Mouse (Mus musculus): ENCODE data around the gene Lrrtm4. TPM values are rescaled to one million over a fixed set of nuclear protein-coding genes. Genes with fewer than 3 reads are reported as not detected.

Lrrtm4 gene
- polyA plus RNA-seq, 1 experiment from 2014 or later = 0.79 TPM

GRCm38 (mm10) chr6:80185489-80186113 is 166.9 kb downstream of the Lrrtm4 start:
- no peak overlapping the region for H3K4me3 ChIP-seq
- H3K27me3 ChIP-seq (ENCODE audit: low read depth, poor library complexity, severe bottlenecking) = no peaks in the 10 kb centered on the region
- no peaks in the 10 kb centered on the region for H3K9me3 ChIP-seq (replicated peaks)
- H3K27ac ChIP-seq (replicated peaks) = no peak overlapping the region
- DNase-seq (ENCODE audit: low spot score) = no peak
- WGBS = 57% methylated on average over 6 of the region's 6 CpGs
- no peaks in the 10 kb centered on the region for H3K36me3 ChIP-seq
- H3K4me1 ChIP-seq = peaks cover 8% of the 10 kb centered on the region

GRCm38 (mm10) chr6:80186791-80187190 is 168.1 kb downstream of the Lrrtm4 start:
- no peaks in the 10 kb centered on the region for H3K27me3 ChIP-seq (ENCODE audit: low read depth, poor library complexity, severe bottlenecking)
- no peak overlapping the region for H3K27ac ChIP-seq (replicated peaks)
- WGBS = 50% methylated on average over 1 of the region's 1 CpGs
- H3K4me1 ChIP-seq = peaks cover 8% of the 10 kb centered on the region
- no peak overlapping the region for H3K4me3 ChIP-seq
- no peaks in the 10 kb centered on the region for H3K9me3 ChIP-seq (replicated peaks)
- no peaks in the 10 kb centered on the region for H3K36me3 ChIP-seq
- no peak for DNase-seq (ENCODE audit: low spot score)

- 68% methylated on average over 2 of the region's 2 CpGs for WGBS
- H3K4me1 ChIP-seq = no peaks in the 10 kb centered on the region
- no peak for DNase-seq (ENCODE audit: low spot score)
- no peaks in the 10 kb centered on the region for H3K9me3 ChIP-seq (replicated peaks)
- no peak overlapping the region for H3K27ac ChIP-seq (replicated peaks)
- H3K36me3 ChIP-seq = no peaks in the 10 kb centered on the region
- no peak overlapping the region for H3K4me3 ChIP-seq
- H3K27me3 ChIP-seq (ENCODE audit: low read depth, poor library complexity, severe bottlenecking) = no peaks in the 10 kb centered on the region
Observed at GRCm38 (mm10) chr6:80209476-80209875, 190.8 kb downstream of the Lrrtm4 start.

DNA sequence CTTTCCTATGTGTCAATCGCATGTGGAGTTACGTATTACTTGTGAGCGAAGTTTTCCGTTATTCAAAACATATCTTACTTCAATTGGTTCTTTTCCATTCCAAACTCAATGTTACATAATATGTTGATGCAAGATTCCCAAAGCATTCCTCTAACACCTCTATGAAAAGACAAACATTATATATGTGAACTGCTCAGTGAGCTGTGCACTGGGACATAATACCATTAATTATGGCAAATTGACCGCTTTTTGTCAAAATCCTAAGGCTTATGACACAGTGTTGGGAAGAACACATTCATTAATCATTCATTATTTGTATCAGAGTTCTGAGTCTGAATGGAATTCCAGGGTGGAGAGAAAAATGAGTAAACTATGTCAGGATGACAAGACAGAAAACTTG is 191.6 kb downstream of the Lrrtm4 start:
- H3K27me3 ChIP-seq (ENCODE audit: low read depth, poor library complexity, severe bottlenecking) = no peaks in the 10 kb centered on the region
- no peaks in the 10 kb centered on the region for H3K4me1 ChIP-seq
- WGBS = 92% methylated on average over 5 of the region's 5 CpGs
- H3K27ac ChIP-seq (replicated peaks) = no peak overlapping the region
- no peaks in the 10 kb centered on the region for H3K9me3 ChIP-seq (replicated peaks)
- no peak overlapping the region for H3K4me3 ChIP-seq
- no peaks in the 10 kb centered on the region for H3K36me3 ChIP-seq
- DNase-seq (ENCODE audit: low spot score) = no peak

- WGBS = 94% methylated on average over 1 of the region's 1 CpGs
- H3K36me3 ChIP-seq = no peaks in the 10 kb centered on the region
- H3K9me3 ChIP-seq (replicated peaks) = no peaks in the 10 kb centered on the region
- no peak overlapping the region for H3K4me3 ChIP-seq
- DNase-seq (ENCODE audit: low spot score) = no peak
- no peak overlapping the region for H3K27ac ChIP-seq (replicated peaks)
- H3K4me1 ChIP-seq = no peaks in the 10 kb centered on the region
- no peaks in the 10 kb centered on the region for H3K27me3 ChIP-seq (ENCODE audit: low read depth, poor library complexity, severe bottlenecking)
Observed at GRCm38 (mm10) chr6:80261595-80261994, 242.9 kb downstream of the Lrrtm4 start.

GRCm38 (mm10) chr6:80263972-80264371 is 245.3 kb downstream of the Lrrtm4 start:
- Histone ChIP-seq H3K9me3 (replicated peaks) (no peaks in the 10 kb centered on the region), H3K4me1 (no peaks in the 10 kb centered on the region), H3K36me3 (no peaks in the 10 kb centered on the region), H3K4me3 (no peak overlapping the region), H3K27ac (replicated peaks) (no peak overlapping the region), H3K27me3 (ENCODE audit: low read depth, poor library complexity, severe bottlenecking) (no peaks in the 10 kb centered on the region)
- DNase-seq (ENCODE audit: low spot score) = no peak
- WGBS = 81% methylated on average over 4 of the region's 4 CpGs

GRCm38 (mm10) chr6:80264584-80264983 is 245.9 kb downstream of the Lrrtm4 start:
- Histone ChIP-seq H3K36me3 (no peaks in the 10 kb centered on the region), H3K27me3 (ENCODE audit: low read depth, poor library complexity, severe bottlenecking) (no peaks in the 10 kb centered on the region), H3K9me3 (replicated peaks) (no peaks in the 10 kb centered on the region), H3K4me1 (no peaks in the 10 kb centered on the region), H3K27ac (replicated peaks) (no peak overlapping the region), H3K4me3 (no peak overlapping the region)
- DNase-seq (ENCODE audit: low spot score) = no peak

DNA sequence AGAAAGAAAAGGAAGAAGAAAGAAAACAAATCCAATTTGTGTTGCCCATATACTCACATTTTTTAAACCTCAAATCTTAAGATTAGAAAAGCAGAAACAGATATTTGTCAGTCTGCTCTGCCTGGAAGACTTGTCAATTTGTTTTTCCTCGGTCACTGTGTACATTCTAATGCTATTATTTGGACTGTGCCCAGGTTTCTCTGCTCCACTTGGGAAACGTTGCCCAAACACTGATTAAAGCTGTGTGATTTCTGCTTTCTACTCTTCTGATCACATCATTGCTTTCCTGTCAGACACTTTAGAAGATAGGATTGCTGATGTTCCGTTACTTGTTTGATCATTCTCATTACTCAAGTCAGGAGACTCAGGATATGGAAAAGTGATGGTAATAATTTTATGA is 247.1 kb downstream of the Lrrtm4 start:
- H3K27me3 ChIP-seq (ENCODE audit: low read depth, poor library complexity, severe bottlenecking) = no peaks in the 10 kb centered on the region
- DNase-seq (ENCODE audit: low spot score) = no peak
- 72% methylated on average over 3 of the region's 3 CpGs for WGBS
- no peak overlapping the region for H3K27ac ChIP-seq (replicated peaks)
- H3K36me3 ChIP-seq = no peaks in the 10 kb centered on the region
- no peaks in the 10 kb centered on the region for H3K4me1 ChIP-seq
- no peak overlapping the region for H3K4me3 ChIP-seq
- no peaks in the 10 kb centered on the region for H3K9me3 ChIP-seq (replicated peaks)

- no peaks in the 10 kb centered on the region for H3K9me3 ChIP-seq (replicated peaks)
- WGBS = 93% methylated on average over 1 of the region's 1 CpGs
- no peak overlapping the region for H3K27ac ChIP-seq (replicated peaks)
- no peaks in the 10 kb centered on the region for H3K27me3 ChIP-seq (ENCODE audit: low read depth, poor library complexity, severe bottlenecking)
- no peaks in the 10 kb centered on the region for H3K4me1 ChIP-seq
- H3K36me3 ChIP-seq = no peaks in the 10 kb centered on the region
- no peak overlapping the region for H3K4me3 ChIP-seq
- DNase-seq (ENCODE audit: low spot score) = no peak
Observed at GRCm38 (mm10) chr6:80286968-80287367, 268.3 kb downstream of the Lrrtm4 start.

GRCm38 (mm10) chr6:80301871-80302270 is 283.2 kb downstream of the Lrrtm4 start:
- no peaks in the 10 kb centered on the region for H3K9me3 ChIP-seq (replicated peaks)
- no peak overlapping the region for H3K27ac ChIP-seq (replicated peaks)
- no peaks in the 10 kb centered on the region for H3K4me1 ChIP-seq
- no peaks in the 10 kb centered on the region for H3K36me3 ChIP-seq
- DNase-seq (ENCODE audit: low spot score) = no peak
- H3K4me3 ChIP-seq = no peak overlapping the region
- no peaks in the 10 kb centered on the region for H3K27me3 ChIP-seq (ENCODE audit: low read depth, poor library complexity, severe bottlenecking)

- no peak for DNase-seq (ENCODE audit: low spot score)
- no peak overlapping the region for H3K27ac ChIP-seq (replicated peaks)
- H3K27me3 ChIP-seq (ENCODE audit: low read depth, poor library complexity, severe bottlenecking) = no peaks in the 10 kb centered on the region
- H3K4me1 ChIP-seq = no peaks in the 10 kb centered on the region
- H3K9me3 ChIP-seq (replicated peaks) = no peaks in the 10 kb centered on the region
- no peaks in the 10 kb centered on the region for H3K36me3 ChIP-seq
- no peak overlapping the region for H3K4me3 ChIP-seq
- WGBS = 92% methylated on average over 1 of the region's 1 CpGs
Observed at GRCm38 (mm10) chr6:80303568-80303967, 284.9 kb downstream of the Lrrtm4 start.

GRCm38 (mm10) chr6:80328391-80328790 is 309.7 kb downstream of the Lrrtm4 start:
- Histone ChIP-seq H3K36me3 (no peaks in the 10 kb centered on the region), H3K4me1 (no peaks in the 10 kb centered on the region), H3K4me3 (no peak overlapping the region), H3K27me3 (ENCODE audit: low read depth, poor library complexity, severe bottlenecking) (no peaks in the 10 kb centered on the region), H3K27ac (replicated peaks) (no peak overlapping the region), H3K9me3 (replicated peaks) (no peaks in the 10 kb centered on the region)
- WGBS = 86% methylated on average over 3 of the region's 3 CpGs
- no peak for DNase-seq (ENCODE audit: low spot score)

- 87% methylated on average over 3 of the region's 3 CpGs for WGBS
Observed at GRCm38 (mm10) chr6:80331751-80332150, 313.1 kb downstream of the Lrrtm4 start.

GRCm38 (mm10) chr6:80352307-80352706 is 333.6 kb downstream of the Lrrtm4 start:
- Histone ChIP-seq H3K4me3 (no peak overlapping the region), H3K4me1 (no peaks in the 10 kb centered on the region), H3K27ac (replicated peaks) (no peak overlapping the region), H3K9me3 (replicated peaks) (no peaks in the 10 kb centered on the region), H3K27me3 (ENCODE audit: low read depth, poor library complexity, severe bottlenecking) (no peaks in the 10 kb centered on the region), H3K36me3 (no peaks in the 10 kb centered on the region)
- WGBS = 84% methylated on average over 1 of the region's 1 CpGs
- no peak for DNase-seq (ENCODE audit: low spot score)

More at GRCm38 (mm10) chr6:80331751-80332150, 313.1 kb downstream of the Lrrtm4 start:
- H3K36me3 ChIP-seq = no peaks in the 10 kb centered on the region
- no peaks in the 10 kb centered on the region for H3K9me3 ChIP-seq (replicated peaks)
- H3K4me3 ChIP-seq = no peak overlapping the region
- DNase-seq (ENCODE audit: low spot score) = no peak
- no peaks in the 10 kb centered on the region for H3K4me1 ChIP-seq
- no peaks in the 10 kb centered on the region for H3K27me3 ChIP-seq (ENCODE audit: low read depth, poor library complexity, severe bottlenecking)
- H3K27ac ChIP-seq (replicated peaks) = no peak overlapping the region
